Mouse (Mus musculus) heart, adult 18-20 months (tissue): ENCODE measurements at regions not wholly inside any gene's neighbourhood (a gene's known extent, or its start where the extent isn't known, plus 50 kb on each side); places are given as distances from the start of the nearest gene placed in this dataset.

Experiments used
- DNase-seq, 2 experiments: peaks; one replicate each; pipeline ENCODE4 v3.0.0; 2021 to 2022; ENCODE audit warnings: mixed read lengths in 1 of 2

- DNase-seq: no peak
Measured at GRCm38 (mm10) chr4:31395538-31395937, 568.4 kb upstream of the Map3k7 start.

- DNase-seq: no peak
Measured at GRCm38 (mm10) chr4:31403976-31404375, 559.9 kb upstream of the Map3k7 start.

- DNase-seq: peak; percentile 45 to 48
Measured at GRCm38 (mm10) chr4:31404840-31405714, 558.8 kb upstream of the Map3k7 start.

- DNase-seq: no peak
Measured at GRCm38 (mm10) chr4:31410157-31410556, 553.7 kb upstream of the Map3k7 start.

- no peak for DNase-seq
Measured at GRCm38 (mm10) chr4:31411770-31412525, 551.9 kb upstream of the Map3k7 start.

- no peak for DNase-seq
Measured at GRCm38 (mm10) chr4:31417161-31417560, 546.7 kb upstream of the Map3k7 start.

GRCm38 (mm10) chr4:31419240-31419639 is 544.7 kb upstream of the Map3k7 start:
- peak; percentile 27 to 70 for DNase-seq

- no peak for DNase-seq
Measured at GRCm38 (mm10) chr4:31420167-31420566, 543.7 kb upstream of the Map3k7 start.

- DNase-seq: no peak
Measured at GRCm38 (mm10) chr4:31421386-31421785, 542.5 kb upstream of the Map3k7 start.

- no peak for DNase-seq
Measured at GRCm38 (mm10) chr4:31425135-31425534, 538.8 kb upstream of the Map3k7 start.

- no peak for DNase-seq
Measured at GRCm38 (mm10) chr4:31425716-31426115, 538.2 kb upstream of the Map3k7 start.

GRCm38 (mm10) chr4:31426169-31427030 is 537.5 kb upstream of the Map3k7 start:
- DNase-seq: peak in 1 of 2 experiments; percentile 39

GRCm38 (mm10) chr4:31433943-31434342 is 530.0 kb upstream of the Map3k7 start:
- DNase-seq: no peak

- peak; percentile 42 to 49 for DNase-seq
Measured at GRCm38 (mm10) chr4:31454898-31455297, 509.0 kb upstream of the Map3k7 start.

GRCm38 (mm10) chr4:31455466-31455865 is 508.4 kb upstream of the Map3k7 start:
- peak; percentile 35 to 51 for DNase-seq

- no peak for DNase-seq
Measured at GRCm38 (mm10) chr4:31462456-31462855, 501.4 kb upstream of the Map3k7 start.

GRCm38 (mm10) chr4:31463130-31463698 is 500.7 kb upstream of the Map3k7 start:
- DNase-seq: no peak

- DNase-seq: no peak
Measured at GRCm38 (mm10) chr4:31468306-31468705, 495.6 kb upstream of the Map3k7 start.

GRCm38 (mm10) chr4:31469803-31470202 is 494.1 kb upstream of the Map3k7 start:
- DNase-seq: no peak

GRCm38 (mm10) chr4:31492535-31492934 is 471.4 kb upstream of the Map3k7 start:
- DNase-seq: no peak

GRCm38 (mm10) chr4:31493087-31493511 is 470.8 kb upstream of the Map3k7 start:
- no peak for DNase-seq

- no peak for DNase-seq
Measured at GRCm38 (mm10) chr4:31499888-31500287, 464.0 kb upstream of the Map3k7 start.
